Mouse (Mus musculus) lung, embryonic 14.5 days (tissue): ENCODE measurements around the gene Lce1d. TPM values are rescaled to one million over a fixed set of nuclear protein-coding genes. Genes with fewer than 3 reads are reported as not detected.

Source experiments
- ATAC-seq: fragments of 200-750 bp; cut with Nextera tagmentation; 2 replicates; pipeline ENCODE4 v1.8.0; 2017; ENCODE audit warnings: mild to moderate bottlenecking, moderate TSS enrichment, moderate library complexity; ENCODE audit not compliant: insufficient read depth
- DNase-seq: peaks from one replicate; pipeline ENCODE4 v3.0.0-alpha.2; 2015
- H3K27ac ChIP-seq: fragments of 300-500 bp; sonication (generic); 2 replicates; pipeline ENCODE4 v1.5.1; 2014; ENCODE audit warnings: low read depth, mild to moderate bottlenecking, moderate library complexity
- H3K27me3 ChIP-seq: fragments of 300-500 bp; sonication (generic); 2 replicates; pipeline ENCODE4 v1.6.1; 2014; ENCODE audit warnings: low read length, control low read depth; ENCODE audit not compliant: insufficient read depth
- H3K36me3 ChIP-seq: fragments of 300-500 bp; sonication (generic); 2 replicates; pipeline ENCODE4 v1.6.1; 2014; ENCODE audit warnings: control low read depth; ENCODE audit not compliant: insufficient read depth
- H3K4me1 ChIP-seq: fragments of 300-500 bp; sonication (generic); 2 replicates; pipeline ENCODE4 v1.6.1; 2014; ENCODE audit warnings: antibody characterized with exemption, control low read depth; ENCODE audit not compliant: insufficient read depth
- H3K4me2 ChIP-seq: fragments of 300-500 bp; sonication (generic); 2 replicates; pipeline ENCODE4 v1.6.1; 2014; ENCODE audit warnings: mild to moderate bottlenecking
- H3K4me3 ChIP-seq: fragments of 300-500 bp; sonication (generic); 2 replicates; pipeline ENCODE4 v1.5.1; 2014; ENCODE audit warnings: low read depth, low read length
- H3K9ac ChIP-seq: fragments of 300-500 bp; sonication (generic); 2 replicates; pipeline ENCODE4 v1.6.1; 2014
- H3K9me3 ChIP-seq: fragments of 300-500 bp; sonication (generic); 2 replicates; pipeline ENCODE4 v1.6.1; 2016; ENCODE audit warnings: low read depth, low read length, control low read depth
- CTCF ChIP-seq: IDR thresholded peaks from 2 replicates; pipeline ENCODE4 v1.5.1; 2016; ENCODE audit warnings: antibody characterized with exemption, low read depth
- WGBS: fragments of 180-500 bp; shearing (Covaris S2); extraction: QIAGEN DNeasy Blood & Tissue Kit; methylation state at CpG from one replicate; pipeline ENCODE4 v1.1.7; 2014; 5-methylcytosine and 5-hydroxymethylcytosine counted together
- polyA plus RNA-seq: library from polyadenylated mRNA; unstranded; fragments of >200 nt; fragmentation: Nextera tagmentation; extraction: Ambion mirVana; gene quantifications from 2 replicates; pipeline ENCODE4 v1.2.1, GENCODE M21; 2014

Lce1d gene
- polyA plus RNA-seq, 1 experiment from 2014 or later: not detected

DNA sequence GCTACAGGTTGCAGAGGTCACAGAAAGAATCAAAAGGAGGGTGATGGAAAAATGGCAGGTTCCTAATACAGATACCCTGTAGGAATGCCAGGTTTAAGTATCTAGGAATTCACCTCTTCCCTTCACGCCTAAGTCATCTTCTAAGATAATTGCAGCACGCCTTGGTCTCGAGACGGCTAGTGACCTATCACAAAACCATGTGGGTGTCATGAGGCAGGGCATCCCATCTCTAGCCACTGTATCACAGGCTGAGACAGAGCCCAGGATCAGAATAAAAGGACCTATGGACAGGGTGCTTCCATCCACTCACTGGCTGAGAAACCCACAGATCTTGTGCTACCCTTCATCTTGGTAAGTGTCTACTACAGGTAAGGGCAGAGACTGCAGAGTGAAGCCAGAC, 8.1 kb downstream of the Lce1d start, which contains the start of gene Lce1c:
Gene Lce1c, plus strand, starts transcription at position 301 of the 400 bp plus-strand sequence.
- no peaks in the 10 kb centered on the region for H3K4me1 ChIP-seq
- DNase-seq (no peak), ATAC-seq (no peak)
- H3K4me2 ChIP-seq: no peak within 1 kb of the TSS
- 78% methylated on average over 4 of the region's 4 CpGs for WGBS
- no peaks in the 10 kb centered on the region for H3K36me3 ChIP-seq
- H3K9me3 ChIP-seq: no peaks in the 10 kb centered on the region
- H3K9ac ChIP-seq: no peak within 1 kb of the TSS
- H3K27ac ChIP-seq: no peak within 1 kb of the TSS
- no peaks in the 10 kb centered on the region for H3K27me3 ChIP-seq
- no peak for TF ChIP-seq CTCF
- H3K4me3 ChIP-seq: no peak within 1 kb of the TSS

DNA sequence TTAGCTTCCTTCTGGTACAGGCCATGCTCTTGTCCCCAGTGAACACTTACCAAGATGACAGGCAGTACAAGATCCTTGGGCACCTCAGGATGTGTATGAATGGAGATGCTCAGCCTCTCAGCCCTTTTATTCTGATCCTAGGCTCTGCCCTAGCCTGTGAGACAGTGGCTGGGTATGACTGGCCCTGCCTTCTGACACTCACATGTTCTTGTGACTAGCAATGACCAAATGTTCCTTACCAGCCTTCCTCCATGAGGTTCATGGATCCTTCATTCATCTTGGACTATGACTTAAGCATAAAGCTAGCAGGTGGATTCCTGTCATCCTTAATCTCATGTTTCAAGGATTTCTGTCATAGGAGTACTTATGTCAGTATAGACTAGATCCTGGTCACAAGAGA, 16.8 kb downstream of the Lce1d start, which contains the start of gene Lce1a2:
Gene Lce1a2, minus strand, starts transcription at position 101 of the 400 bp plus-strand sequence.
- H3K4me3 ChIP-seq: no peak within 1 kb of the TSS
- H3K9me3 ChIP-seq: no peaks in the 10 kb centered on the region
- H3K27me3 ChIP-seq: no peaks in the 10 kb centered on the region
- no peak for ATAC-seq
- no peak within 1 kb of the TSS for H3K9ac ChIP-seq
- no peaks in the 10 kb centered on the region for H3K36me3 ChIP-seq
- H3K4me1 ChIP-seq: no peaks in the 10 kb centered on the region
- H3K27ac ChIP-seq: no peak within 1 kb of the TSS
- no peak within 1 kb of the TSS for H3K4me2 ChIP-seq
- DNase-seq: no peak
- TF ChIP-seq CTCF: no peak

DNA sequence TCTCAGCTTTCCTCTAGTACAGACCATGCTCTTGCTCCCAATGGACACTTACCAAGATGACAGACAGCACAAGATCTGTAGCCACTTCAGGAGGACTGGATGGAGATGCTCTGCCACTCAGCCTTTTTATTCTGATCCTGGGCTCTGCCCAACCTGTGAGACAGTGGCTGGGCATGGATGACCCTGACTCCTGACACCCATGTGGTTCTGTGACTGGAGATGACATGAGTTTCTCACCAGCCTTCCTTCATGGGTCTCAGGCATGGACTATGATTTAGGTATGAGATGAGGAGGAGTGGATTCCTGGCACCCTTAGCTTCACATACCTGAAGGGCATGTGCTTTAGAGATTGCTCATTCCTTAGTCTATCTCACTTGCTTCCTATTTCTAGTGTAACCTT, 30.2 kb downstream of the Lce1d start, which contains the start of gene Lce1b:
Gene Lce1b, minus strand, starts transcription at position 101 of the 400 bp plus-strand sequence.
- no peak for ATAC-seq
- no peak for TF ChIP-seq CTCF

DNA sequence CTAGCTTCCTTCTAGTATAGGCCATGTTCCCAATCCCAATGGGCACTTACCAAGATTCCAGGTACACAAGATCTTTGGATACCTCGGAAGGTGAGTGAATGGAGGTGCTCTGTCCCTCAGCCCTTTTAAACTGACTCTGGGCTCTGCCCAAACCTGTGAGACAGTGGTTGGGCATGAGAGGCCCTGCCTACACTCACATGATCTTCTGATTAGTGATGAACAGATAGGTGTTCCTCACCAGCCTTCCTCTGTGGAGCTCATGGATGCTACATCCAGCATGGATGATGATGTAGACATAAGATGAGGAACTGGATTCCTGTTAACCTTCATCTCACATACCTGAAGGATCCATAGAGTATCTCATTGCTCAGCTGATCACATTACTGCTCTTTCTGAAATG, 38.8 kb downstream of the Lce1d start, which contains the start of gene Lce1a1:
Gene Lce1a1, minus strand, starts transcription at position 101 of the 400 bp plus-strand sequence.
- Histone ChIP-seq H3K9me3 (no peaks in the 10 kb centered on the region), H3K27me3 (no peaks in the 10 kb centered on the region), H3K27ac (no peak within 1 kb of the TSS), H3K4me2 (no peak within 1 kb of the TSS), H3K9ac (no peak within 1 kb of the TSS), H3K4me3 (no peak within 1 kb of the TSS), H3K36me3 (no peaks in the 10 kb centered on the region), H3K4me1 (no peaks in the 10 kb centered on the region)
- DNase-seq (no peak), ATAC-seq (no peak)
- no peak for TF ChIP-seq CTCF
- 93% methylated on average over 1 of the region's 1 CpGs for WGBS

More for the DNA sequence above, 30.2 kb downstream of the Lce1d start, which contains the start of gene Lce1b:
- Histone ChIP-seq H3K27ac (no peak within 1 kb of the TSS), H3K9ac (no peak within 1 kb of the TSS), H3K27me3 (no peaks in the 10 kb centered on the region), H3K9me3 (no peaks in the 10 kb centered on the region), H3K36me3 (no peaks in the 10 kb centered on the region), H3K4me1 (no peaks in the 10 kb centered on the region), H3K4me2 (no peak within 1 kb of the TSS), H3K4me3 (no peak within 1 kb of the TSS)
- DNase-seq: no peak

DNA sequence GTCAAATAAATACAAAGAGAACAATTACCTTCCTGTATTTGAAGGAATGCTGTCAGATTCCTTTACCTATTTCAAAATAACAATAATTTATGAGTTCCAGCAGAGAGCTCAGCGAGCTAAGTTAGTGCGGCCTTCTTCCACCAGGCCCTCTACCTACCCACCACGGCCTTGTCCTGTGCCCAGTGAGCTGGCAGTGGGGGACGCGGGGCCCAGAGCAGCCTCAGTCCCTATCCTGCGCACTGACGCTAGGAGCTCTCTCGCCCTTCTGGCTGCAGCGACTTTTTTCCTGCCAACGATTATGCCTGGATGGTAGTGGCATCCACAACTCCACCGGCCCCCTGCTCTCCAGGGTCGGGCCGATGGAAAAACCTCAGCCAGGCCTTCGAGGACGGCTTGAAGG, 47.2 kb downstream of the Lce1d start:
- TF ChIP-seq CTCF: no peak
- 91% methylated on average over 15 of the region's 15 CpGs for WGBS

DNA sequence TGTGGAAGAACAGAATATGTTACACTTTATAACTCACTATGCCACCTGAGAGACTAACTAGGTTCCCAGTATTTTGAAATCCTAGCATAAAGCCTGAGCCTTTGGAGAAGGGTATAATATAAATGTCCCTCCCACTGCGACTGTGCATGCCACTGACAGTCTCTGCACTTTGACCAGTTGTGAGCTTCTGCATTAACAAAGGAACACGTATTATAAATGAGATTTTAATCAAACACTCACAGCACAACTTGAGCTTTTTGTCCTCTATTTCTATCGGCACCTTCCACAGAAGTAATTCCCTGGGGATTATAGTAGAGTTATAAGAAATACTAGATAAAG, 48.4 kb downstream of the Lce1d start:
- H3K9ac ChIP-seq: no peak overlapping the region
- no peak for DNase-seq
- no peaks in the 10 kb centered on the region for H3K4me1 ChIP-seq
- H3K36me3 ChIP-seq: no peaks in the 10 kb centered on the region
- no peak overlapping the region for H3K4me2 ChIP-seq
- no peak for TF ChIP-seq CTCF
- no peak overlapping the region for H3K27ac ChIP-seq
- 65% methylated on average over 3 of the region's 3 CpGs for WGBS
- H3K27me3 ChIP-seq: no peaks in the 10 kb centered on the region
- no peak for ATAC-seq
- no peaks in the 10 kb centered on the region for H3K9me3 ChIP-seq
- no peak overlapping the region for H3K4me3 ChIP-seq

More for the DNA sequence above, 47.2 kb downstream of the Lce1d start:
- Histone ChIP-seq H3K27ac (no peak overlapping the region), H3K4me2 (no peak overlapping the region), H3K9ac (no peak overlapping the region), H3K4me1 (no peaks in the 10 kb centered on the region), H3K9me3 (no peaks in the 10 kb centered on the region), H3K36me3 (no peaks in the 10 kb centered on the region), H3K27me3 (no peaks in the 10 kb centered on the region), H3K4me3 (no peak overlapping the region)
- ATAC-seq: no peak
- DNase-seq: no peak

DNA sequence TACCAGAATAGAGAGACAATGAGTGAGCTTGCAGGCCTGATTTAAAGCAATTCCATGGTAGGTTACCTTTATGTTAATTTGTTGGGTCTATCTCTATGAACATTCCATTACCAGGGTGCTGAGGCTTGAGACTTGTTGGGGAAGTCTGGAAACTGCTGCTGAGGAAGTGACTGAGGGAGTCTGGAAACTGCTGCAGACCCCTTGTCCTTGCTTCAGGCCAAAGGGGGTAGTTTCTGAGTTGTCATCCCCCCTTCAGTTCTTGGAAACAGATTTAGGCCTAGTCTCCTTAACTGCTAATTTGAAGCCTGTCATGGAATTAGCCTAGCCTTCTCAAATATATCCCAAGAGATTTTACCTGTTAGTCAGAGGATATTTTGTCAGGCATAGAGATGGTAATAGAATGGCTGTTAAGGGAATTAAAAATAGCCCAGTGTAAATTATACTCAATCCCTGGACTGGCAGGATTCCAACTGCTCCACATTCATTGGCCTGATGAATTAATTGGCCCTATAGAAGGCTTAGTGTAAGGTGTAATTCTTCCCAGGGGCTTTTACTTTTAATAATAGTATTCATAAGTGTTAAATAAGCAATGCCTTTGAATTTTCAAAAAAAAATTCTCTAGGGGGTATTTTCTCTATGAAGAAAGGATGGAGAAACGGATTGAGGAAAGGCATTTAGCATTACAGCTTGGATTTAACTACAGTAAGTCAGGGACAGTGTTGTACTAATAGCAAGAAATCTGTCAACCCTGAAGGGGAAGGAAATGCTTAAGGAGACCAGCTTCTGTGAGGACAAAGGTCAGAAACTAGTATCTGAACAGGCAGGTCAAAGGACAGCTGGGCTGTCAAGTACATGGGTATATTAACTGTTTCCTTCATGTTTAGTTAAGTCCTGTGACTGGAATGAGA, 49.0 kb downstream of the Lce1d start:
- no peak overlapping the region for H3K4me2 ChIP-seq
- no peaks in the 10 kb centered on the region for H3K27me3 ChIP-seq
- TF ChIP-seq CTCF: no peak
- H3K4me1 ChIP-seq: no peaks in the 10 kb centered on the region
- no peak overlapping the region for H3K27ac ChIP-seq
- H3K9ac ChIP-seq: no peak overlapping the region
- ATAC-seq (no peak), DNase-seq (no peak)
- no peak overlapping the region for H3K4me3 ChIP-seq
- no peaks in the 10 kb centered on the region for H3K36me3 ChIP-seq
- WGBS: 56% methylated on average over 1 of the region's 1 CpGs
- H3K9me3 ChIP-seq: no peaks in the 10 kb centered on the region

Other genes starting within 250 kb of the Lce1d start
- not detected in 2 replicates for gene Sprr1b, start 248.4 kb downstream of the Lce1d start, polyA plus RNA-seq
- not detected in 2 replicates for gene Sprr3, start 228.5 kb downstream of the Lce1d start, polyA plus RNA-seq
- not detected in 2 replicates for gene Sprr1a, start 201.3 kb downstream of the Lce1d start, polyA plus RNA-seq
- gene Sprr4, start 186.7 kb downstream of the Lce1d start, polyA plus RNA-seq: not detected in 2 replicates
- not detected in 2 replicates for gene 2310046K23Rik, start 152.7 kb downstream of the Lce1d start, polyA plus RNA-seq
- gene Ivl, start 113.5 kb downstream of the Lce1d start, polyA plus RNA-seq: 0.18 TPM in 1 of 2 replicates, not detected in the other
- gene Smcp, start 98.2 kb downstream of the Lce1d start, polyA plus RNA-seq: not detected in 2 replicates
- gene 2210017I01Rik, start 79.7 kb downstream of the Lce1d start, polyA plus RNA-seq: not detected in 2 replicates
- not detected in 2 replicates for gene Lce6a, start 65.5 kb downstream of the Lce1d start, polyA plus RNA-seq
- gene Lce1a1, start 38.9 kb downstream of the Lce1d start, polyA plus RNA-seq: not detected in 2 replicates
- gene Lce1b, start 30.3 kb downstream of the Lce1d start, polyA plus RNA-seq: not detected in 2 replicates
- gene Lce1a2, start 16.9 kb downstream of the Lce1d start, polyA plus RNA-seq: not detected in 2 replicates
- not detected in 2 replicates for gene Lce1c, start 8.0 kb downstream of the Lce1d start, polyA plus RNA-seq
- gene Lce1e, start 21.9 kb upstream of the Lce1d start, polyA plus RNA-seq: not detected in 2 replicates
- gene Lce1f, start 33.1 kb upstream of the Lce1d start, polyA plus RNA-seq: not detected in 2 replicates
- gene Gm38119, start 51.9 kb upstream of the Lce1d start, polyA plus RNA-seq: not detected in 2 replicates
- gene Lce1g, start 65.1 kb upstream of the Lce1d start, polyA plus RNA-seq: not detected in 2 replicates
- not detected in 2 replicates for gene Lce1h, start 77.9 kb upstream of the Lce1d start, polyA plus RNA-seq
- not detected in 2 replicates for gene Lce1i, start 91.7 kb upstream of the Lce1d start, polyA plus RNA-seq
- gene Lce1j, start 103.3 kb upstream of the Lce1d start, polyA plus RNA-seq: not detected in 2 replicates
- gene Lce1k, start 120.7 kb upstream of the Lce1d start, polyA plus RNA-seq: not detected in 2 replicates
- not detected in 2 replicates for gene Kprp, start 140.0 kb upstream of the Lce1d start, polyA plus RNA-seq
- not detected in 2 replicates for gene Lce1l, start 164.1 kb upstream of the Lce1d start, polyA plus RNA-seq
- gene 2310050C09Rik, start 183.0 kb upstream of the Lce1d start, polyA plus RNA-seq: not detected in 2 replicates
- not detected in 2 replicates for gene Lce3a, start 239.0 kb upstream of the Lce1d start, polyA plus RNA-seq
- gene Lce3b, start 245.8 kb upstream of the Lce1d start, polyA plus RNA-seq: not detected in 2 replicates